Mouse (Mus musculus) neural tube, embryonic 14.5 days (tissue): ENCODE data around the gene Fxyd7. TPM values are rescaled to one million over a fixed set of nuclear protein-coding genes. Genes with fewer than 3 reads are reported as not detected.
A peak's percentile ranks its signal among the peaks of the same experiment; 100 is the strongest.

ENCODE experiments used
- ATAC-seq: fragments of 200-750 bp; cut with Nextera tagmentation; 2 replicates; pipeline ENCODE4 v1.8.0; 2017; ENCODE audit warnings: low read depth, mild to moderate bottlenecking, moderate TSS enrichment, moderate library complexity
- H3K27ac ChIP-seq: fragments of 300-500 bp; sonication (generic); 2 replicates; pipeline ENCODE4 v1.5.1; 2014; ENCODE audit warnings: low read depth, mild to moderate bottlenecking, control low read depth, low read length, moderate library complexity, mixed read lengths
- H3K27me3 ChIP-seq: fragments of 300-500 bp; sonication (generic); 2 replicates; pipeline ENCODE4 v1.6.1; 2014; ENCODE audit warnings: low read length; ENCODE audit not compliant: control insufficient read depth, insufficient read depth
- H3K36me3 ChIP-seq: fragments of 300-500 bp; sonication (generic); 2 replicates; pipeline ENCODE4 v1.6.1; 2014; ENCODE audit warnings: low read length, mixed read lengths; ENCODE audit not compliant: control insufficient read depth, insufficient read depth
- H3K4me1 ChIP-seq: fragments of 300-500 bp; sonication (generic); 2 replicates; pipeline ENCODE4 v1.6.1; 2014; ENCODE audit warnings: low read length; ENCODE audit not compliant: control insufficient read depth, insufficient read depth
- H3K4me2 ChIP-seq: fragments of 300-500 bp; sonication (generic); 2 replicates; pipeline ENCODE4 v1.6.1; 2014; ENCODE audit warnings: mild to moderate bottlenecking, low read depth, low read length, control low read depth
- H3K4me3 ChIP-seq: fragments of 300-500 bp; sonication (generic); 2 replicates; pipeline ENCODE4 v1.5.1; 2014; ENCODE audit warnings: low read depth, low read length, control low read depth, mixed read lengths
- H3K9ac ChIP-seq: fragments of 300-500 bp; sonication (generic); replicated peaks from 2 replicates; pipeline ENCODE4 v1.6.1; 2014; ENCODE audit warnings: low read depth, mild to moderate bottlenecking, control low read depth, low read length, mixed read lengths
- H3K9me3 ChIP-seq: fragments of 300-500 bp; sonication (generic); 2 replicates; pipeline ENCODE4 v1.6.1; 2016; ENCODE audit warnings: low read length; ENCODE audit not compliant: control insufficient read depth
- WGBS: fragments of 180-500 bp; shearing (Covaris S2); extraction: QIAGEN DNeasy Blood & Tissue Kit; methylation state at CpG from one replicate; pipeline ENCODE4 v1.1.7; 2014; 5-methylcytosine and 5-hydroxymethylcytosine counted together
- polyA plus RNA-seq: library from polyadenylated mRNA; unstranded; fragments of >200 nt; fragmentation: Nextera tagmentation; extraction: Ambion mirVana; gene quantifications from 2 replicates; pipeline ENCODE4 v1.2.1, GENCODE M21; 2014

The Fxyd7 gene
- polyA plus RNA-seq = 252 and 299 TPM in 2 replicates

- under 1% methylated on average over 25 of the region's 28 CpGs for WGBS
- H3K4me3 ChIP-seq = peak within 1 kb of the TSS; percentile 36
- 0 out of 2 replicates have a peak within 1 kb of the TSS, but pooled peaks have one; percentile 29 for H3K27ac ChIP-seq
- peaks cover 19% of the 10 kb centered on the region; the same call in 1 of the 2 replicates for H3K4me1 ChIP-seq
- no peaks in the 10 kb centered on the region for H3K9me3 ChIP-seq
- H3K27me3 ChIP-seq = peaks cover 27% of the 10 kb centered on the region
- peak; percentile 45; the same call in 1 of the 2 replicates for ATAC-seq
- H3K9ac ChIP-seq = peak within 1 kb of the TSS; percentile 58
- no peaks in the 10 kb centered on the region for H3K36me3 ChIP-seq
- H3K4me2 ChIP-seq = peak within 1 kb of the TSS; percentile 67
These were observed at the start of gene Fxyd7 for GRCm38 (mm10) chr7:31051321-31052021. Gene Fxyd7 (minus strand): TSS chr7:31051467.

- no peaks in the 10 kb centered on the region for H3K4me1 ChIP-seq
- H3K4me2 ChIP-seq = no peak overlapping the region
- no peak overlapping the region for H3K27ac ChIP-seq
- no peak overlapping the region for H3K9ac ChIP-seq
- WGBS = 80% methylated on average over 14 of the region's 14 CpGs
- H3K9me3 ChIP-seq = no peaks in the 10 kb centered on the region
- no peaks in the 10 kb centered on the region for H3K27me3 ChIP-seq
- no peak overlapping the region for H3K4me3 ChIP-seq
- ATAC-seq = no peak
- H3K36me3 ChIP-seq = no peaks in the 10 kb centered on the region
These were observed 49.5 kb upstream of the Fxyd7 start for GRCm38 (mm10) chr7:31100786-31101185.

GRCm38 (mm10) chr7:31099612-31099982, 48.3 kb upstream of the Fxyd7 start:
- Histone ChIP-seq H3K4me2 (no peak overlapping the region), H3K9me3 (no peaks in the 10 kb centered on the region), H3K4me1 (no peaks in the 10 kb centered on the region), H3K9ac (no peak overlapping the region), H3K36me3 (no peaks in the 10 kb centered on the region), H3K27me3 (no peaks in the 10 kb centered on the region), H3K4me3 (no peak overlapping the region), H3K27ac (no peak overlapping the region)
- ATAC-seq = no peak
- WGBS = 90% methylated on average over 6 of the region's 6 CpGs

- no peak overlapping the region for H3K9ac ChIP-seq
- H3K4me1 ChIP-seq = no peaks in the 10 kb centered on the region
- 78% methylated on average over 22 of the region's 22 CpGs for WGBS
- H3K27ac ChIP-seq = no peak overlapping the region
- no peaks in the 10 kb centered on the region for H3K36me3 ChIP-seq
- no peak overlapping the region for H3K4me2 ChIP-seq
- ATAC-seq = no peak
- no peaks in the 10 kb centered on the region for H3K9me3 ChIP-seq
- H3K27me3 ChIP-seq = no peaks in the 10 kb centered on the region
- H3K4me3 ChIP-seq = no peak overlapping the region
These were observed 47.7 kb upstream of the Fxyd7 start for GRCm38 (mm10) chr7:31098697-31099611.

- H3K4me2 ChIP-seq = peak overlapping the region; percentile 14; the same call in 1 of the 2 replicates
- no peaks in the 10 kb centered on the region for H3K27me3 ChIP-seq
- no peak overlapping the region for H3K9ac ChIP-seq
- WGBS = 39% methylated on average over 20 of the region's 20 CpGs
- no peak overlapping the region for H3K27ac ChIP-seq
- H3K9me3 ChIP-seq = no peaks in the 10 kb centered on the region
- H3K36me3 ChIP-seq = no peaks in the 10 kb centered on the region
- no peak overlapping the region for H3K4me3 ChIP-seq
- peak; percentile 94 for ATAC-seq
- H3K4me1 ChIP-seq = no peaks in the 10 kb centered on the region
These were observed 46.4 kb upstream of the Fxyd7 start for GRCm38 (mm10) chr7:31097583-31098248.

- Histone ChIP-seq H3K27ac (no peak overlapping the region), H3K9ac (no peak overlapping the region), H3K4me3 (no peak overlapping the region), H3K4me1 (no peaks in the 10 kb centered on the region), H3K36me3 (no peaks in the 10 kb centered on the region), H3K27me3 (no peaks in the 10 kb centered on the region), H3K9me3 (no peaks in the 10 kb centered on the region), H3K4me2 (no peak overlapping the region)
- 75% methylated on average over 9 of the region's 9 CpGs for WGBS
- no peak for ATAC-seq
These were observed 45.8 kb upstream of the Fxyd7 start for GRCm38 (mm10) chr7:31096892-31097564.

GRCm38 (mm10) chr7:31094774-31095501, 43.7 kb upstream of the Fxyd7 start:
- no peak for ATAC-seq
- Histone ChIP-seq H3K27me3 (no peaks in the 10 kb centered on the region), H3K36me3 (no peaks in the 10 kb centered on the region), H3K4me1 (no peaks in the 10 kb centered on the region), H3K9ac (no peak overlapping the region), H3K4me2 (no peak overlapping the region), H3K27ac (no peak overlapping the region), H3K4me3 (no peak overlapping the region), H3K9me3 (no peaks in the 10 kb centered on the region)
- WGBS = 29% methylated on average over 10 of the region's 12 CpGs

- 98% methylated on average over 2 of the region's 2 CpGs for WGBS
- Histone ChIP-seq H3K4me1 (0 out of 2 replicates have a peak, but pooled peaks cover 3% of the 10 kb centered on the region), H3K4me3 (no peak overlapping the region), H3K36me3 (no peaks in the 10 kb centered on the region), H3K27ac (no peak overlapping the region), H3K4me2 (no peak overlapping the region), H3K9me3 (no peaks in the 10 kb centered on the region), H3K9ac (no peak overlapping the region), H3K27me3 (no peaks in the 10 kb centered on the region)
- ATAC-seq = no peak
These were observed 38.5 kb upstream of the Fxyd7 start for GRCm38 (mm10) chr7:31089721-31090120.
